Mouse (Mus musculus): ENCODE results near the gene 4930453N24Rik. TPM values are rescaled to one million over a fixed set of nuclear protein-coding genes. Genes with fewer than 3 reads are reported as not detected.

Gene 4930453N24Rik
- polyA plus RNA-seq, 1 experiment, result 16.3 TPM

GRCm38 (mm10) chr16:64753990-64754742 lies 16.8 kb downstream of the 4930453N24Rik start:
- H3K27me3 ChIP-seq (ENCODE audit: control insufficient read depth, insufficient read depth, insufficient read length), result no peaks in the 10 kb centered on the region
- no peaks in the 10 kb centered on the region for H3K79me2 ChIP-seq (ENCODE audit: control insufficient read depth, insufficient read depth)
- no peak overlapping the region for H3K4me2 ChIP-seq (ENCODE audit: low read depth)
- no peak overlapping the region for H3K4me3 ChIP-seq
- no peaks in the 10 kb centered on the region for H3K36me3 ChIP-seq (ENCODE audit: control insufficient read depth, insufficient read depth)
- H3ac ChIP-seq (ENCODE audit: control insufficient read depth, insufficient read length), result no peak overlapping the region
- TF ChIP-seq TCF3 (IDR thresholded peaks at IDR 0.05; ENCODE audit: insufficient read length, low read depth), result no peak
- TF ChIP-seq SRF (IDR thresholded peaks at IDR 0.05; ENCODE audit: control insufficient read depth, insufficient read length, low read depth), result no peak
- no peak for TF ChIP-seq CEBPB (IDR thresholded peaks at IDR 0.05; ENCODE audit: insufficient read depth, poor library complexity, severe bottlenecking)
- TF ChIP-seq POLR2A (IDR thresholded peaks at IDR 0.05; ENCODE audit: insufficient read length, low read depth), result no peak
- no peak for TF ChIP-seq MAX (IDR thresholded peaks at IDR 0.05; ENCODE audit: low read depth)
- no peak for TF ChIP-seq USF1 (IDR thresholded peaks at IDR 0.05; ENCODE audit: low read depth)
- no peak for TF ChIP-seq MYOD1 (IDR thresholded peaks at IDR 0.05; ENCODE audit: control insufficient read depth in 1 of 3, insufficient read length in 2 of 3, low read depth in 2 of 3)
- TF ChIP-seq MYOG (IDR thresholded peaks at IDR 0.05; ENCODE audit: control insufficient read depth in 1 of 3, insufficient read depth in 1 of 3, insufficient read length in 2 of 3, low read depth in 2 of 3), result no peak
- no peak for TF ChIP-seq POLR2AphosphoS2 (IDR thresholded peaks at IDR 0.05; ENCODE audit: insufficient read length, low read depth)
- no peak for TF ChIP-seq E2F4 (IDR thresholded peaks at IDR 0.05; ENCODE audit: insufficient read depth)
- TF ChIP-seq TCF12 (IDR thresholded peaks at IDR 0.05; ENCODE audit: insufficient read depth, poor library complexity, severe bottlenecking), result no peak
- TF ChIP-seq REST (IDR thresholded peaks at IDR 0.05; ENCODE audit: insufficient read depth, insufficient read length), result no peak

GRCm38 (mm10) chr16:64748237-64748636 lies 22.7 kb downstream of the 4930453N24Rik start:
- no peaks in the 10 kb centered on the region for H3K79me2 ChIP-seq (ENCODE audit: control insufficient read depth, insufficient read depth)
- no peak overlapping the region for H3ac ChIP-seq (ENCODE audit: control insufficient read depth, insufficient read length)
- TF ChIP-seq MYOG (IDR thresholded peaks at IDR 0.05; ENCODE audit: control insufficient read depth in 1 of 3, insufficient read depth in 1 of 3, insufficient read length in 2 of 3, low read depth in 2 of 3), result no peak
- TF ChIP-seq MAX (IDR thresholded peaks at IDR 0.05; ENCODE audit: low read depth), result no peak
- no peak for TF ChIP-seq POLR2AphosphoS2 (IDR thresholded peaks at IDR 0.05; ENCODE audit: insufficient read length, low read depth)
- TF ChIP-seq E2F4 (IDR thresholded peaks at IDR 0.05; ENCODE audit: insufficient read depth), result no peak
- no peak for TF ChIP-seq REST (IDR thresholded peaks at IDR 0.05; ENCODE audit: insufficient read depth, insufficient read length)
- TF ChIP-seq TCF12 (IDR thresholded peaks at IDR 0.05; ENCODE audit: insufficient read depth, poor library complexity, severe bottlenecking), result no peak
- TF ChIP-seq SRF (IDR thresholded peaks at IDR 0.05; ENCODE audit: control insufficient read depth, insufficient read length, low read depth), result no peak
- TF ChIP-seq MYOD1 (IDR thresholded peaks at IDR 0.05; ENCODE audit: control insufficient read depth in 1 of 3, insufficient read length in 2 of 3, low read depth in 2 of 3), result no peak
- no peak for TF ChIP-seq TCF3 (IDR thresholded peaks at IDR 0.05; ENCODE audit: insufficient read length, low read depth)
- TF ChIP-seq USF1 (IDR thresholded peaks at IDR 0.05; ENCODE audit: low read depth), result no peak
- no peak for TF ChIP-seq CEBPB (IDR thresholded peaks at IDR 0.05; ENCODE audit: insufficient read depth, poor library complexity, severe bottlenecking)
- TF ChIP-seq POLR2A (IDR thresholded peaks at IDR 0.05; ENCODE audit: insufficient read length, low read depth), result no peak
- no peak overlapping the region for H3K4me3 ChIP-seq
- H3K4me2 ChIP-seq (ENCODE audit: low read depth), result no peak overlapping the region
- no peaks in the 10 kb centered on the region for H3K36me3 ChIP-seq (ENCODE audit: control insufficient read depth, insufficient read depth)
- H3K27me3 ChIP-seq (ENCODE audit: control insufficient read depth, insufficient read depth, insufficient read length), result no peaks in the 10 kb centered on the region

- no peaks in the 10 kb centered on the region for H3K36me3 ChIP-seq (ENCODE audit: control insufficient read depth, insufficient read depth)
- H3K79me2 ChIP-seq (ENCODE audit: control insufficient read depth, insufficient read depth), result no peaks in the 10 kb centered on the region
- H3K27me3 ChIP-seq (ENCODE audit: control insufficient read depth, insufficient read depth, insufficient read length), result no peaks in the 10 kb centered on the region
- no peak overlapping the region for H3ac ChIP-seq (ENCODE audit: control insufficient read depth, insufficient read length)
- no peak overlapping the region for H3K4me2 ChIP-seq (ENCODE audit: low read depth)
- TF ChIP-seq TCF12 (IDR thresholded peaks at IDR 0.05; ENCODE audit: insufficient read depth, poor library complexity, severe bottlenecking) (no peak), E2F4 (IDR thresholded peaks at IDR 0.05; ENCODE audit: insufficient read depth) (no peak), MYOG (IDR thresholded peaks at IDR 0.05; ENCODE audit: control insufficient read depth in 1 of 3, insufficient read depth in 1 of 3, insufficient read length in 2 of 3, low read depth in 2 of 3) (no peak), SRF (IDR thresholded peaks at IDR 0.05; ENCODE audit: control insufficient read depth, insufficient read length, low read depth) (no peak), POLR2AphosphoS2 (IDR thresholded peaks at IDR 0.05; ENCODE audit: insufficient read length, low read depth) (no peak), CEBPB (IDR thresholded peaks at IDR 0.05; ENCODE audit: insufficient read depth, poor library complexity, severe bottlenecking) (no peak)
- H3K4me3 ChIP-seq, result no peak overlapping the region
Measured at GRCm38 (mm10) chr16:64745089-64745488, 25.9 kb downstream of the 4930453N24Rik start.

- Histone ChIP-seq H3K27me3 (ENCODE audit: control insufficient read depth, insufficient read depth, insufficient read length) (no peaks in the 10 kb centered on the region), H3K4me3 (no peak overlapping the region), H3ac (ENCODE audit: control insufficient read depth, insufficient read length) (no peak overlapping the region), H3K79me2 (ENCODE audit: control insufficient read depth, insufficient read depth) (no peaks in the 10 kb centered on the region), H3K36me3 (ENCODE audit: control insufficient read depth, insufficient read depth) (no peaks in the 10 kb centered on the region), H3K4me2 (ENCODE audit: low read depth) (no peak overlapping the region)
- TF ChIP-seq POLR2AphosphoS2 (IDR thresholded peaks at IDR 0.05; ENCODE audit: insufficient read length, low read depth), result no peak
- no peak for TF ChIP-seq CEBPB (IDR thresholded peaks at IDR 0.05; ENCODE audit: insufficient read depth, poor library complexity, severe bottlenecking)
- no peak for TF ChIP-seq MYOD1 (IDR thresholded peaks at IDR 0.05; ENCODE audit: control insufficient read depth in 1 of 3, insufficient read length in 2 of 3, low read depth in 2 of 3)
- TF ChIP-seq MYOG (IDR thresholded peaks at IDR 0.05; ENCODE audit: control insufficient read depth in 1 of 3, insufficient read depth in 1 of 3, insufficient read length in 2 of 3, low read depth in 2 of 3), result no peak
- TF ChIP-seq TCF3 (IDR thresholded peaks at IDR 0.05; ENCODE audit: insufficient read length, low read depth), result no peak
- no peak for TF ChIP-seq USF1 (IDR thresholded peaks at IDR 0.05; ENCODE audit: low read depth)
- TF ChIP-seq MAX (IDR thresholded peaks at IDR 0.05; ENCODE audit: low read depth), result no peak
- no peak for TF ChIP-seq POLR2A (IDR thresholded peaks at IDR 0.05; ENCODE audit: insufficient read length, low read depth)
- TF ChIP-seq TCF12 (IDR thresholded peaks at IDR 0.05; ENCODE audit: insufficient read depth, poor library complexity, severe bottlenecking), result no peak
- TF ChIP-seq SRF (IDR thresholded peaks at IDR 0.05; ENCODE audit: control insufficient read depth, insufficient read length, low read depth), result no peak
- no peak for TF ChIP-seq E2F4 (IDR thresholded peaks at IDR 0.05; ENCODE audit: insufficient read depth)
- no peak for TF ChIP-seq REST (IDR thresholded peaks at IDR 0.05; ENCODE audit: insufficient read depth, insufficient read length)
Measured at GRCm38 (mm10) chr16:64737289-64737688, 33.7 kb downstream of the 4930453N24Rik start.

Measured in myocyte (in vitro differentiated cells).